Mouse (Mus musculus) heart, adult 2 months (tissue): ENCODE measurements around the gene Trim47.
A peak's percentile ranks its signal among the peaks of the same experiment; 100 is the strongest.

Experiments used
- CTCF ChIP-seq: fragments of 200-600 bp; IDR thresholded peaks from 2 replicates; pipeline ENCODE4 v1.8.1; 2022; ENCODE audit warnings: antibody characterized with exemption, mild to moderate bottlenecking, moderate library complexity
- EP300 ChIP-seq: fragments of 200-500 bp; IDR thresholded peaks from 2 replicates; pipeline ENCODE4 v1.6.1; 2011; ENCODE audit warnings: low read depth, low read length, control low read depth; ENCODE audit not compliant: insufficient read depth

DNA sequence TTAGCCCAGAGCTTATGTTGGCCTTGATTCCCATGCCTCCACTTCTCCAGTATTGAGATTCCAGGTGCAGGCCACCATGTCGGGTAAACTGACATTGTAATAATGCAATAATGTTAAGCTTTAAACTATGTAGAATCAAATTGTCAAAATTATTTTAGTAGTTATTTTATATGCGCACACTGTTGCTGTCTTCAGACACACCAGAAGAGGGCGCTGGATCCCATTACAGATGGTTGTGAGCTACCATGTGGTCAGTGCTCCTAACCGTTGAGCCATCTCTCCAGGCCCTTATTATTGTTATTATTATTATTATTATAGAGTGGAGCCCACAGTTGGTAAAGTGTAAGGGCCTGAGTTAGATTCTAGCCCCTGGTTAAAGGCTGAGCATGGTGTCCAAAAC is 15.9 kb downstream of the Trim47 start:
- TF ChIP-seq EP300 (no peak), CTCF (peak; percentile 54)
